Mouse (Mus musculus) myocyte (in vitro differentiated cells): Measurements from ENCODE around the gene Apom. TPM values are rescaled to one million over a fixed set of nuclear protein-coding genes. Genes with fewer than 3 reads are reported as not detected.

Experiments used
- H3K27me3 ChIP-seq: one replicate; pipeline ENCODE4 v1.6.1; 2011; ENCODE audit not compliant: control insufficient read depth, insufficient read depth, insufficient read length
- H3K36me3 ChIP-seq: one replicate; pipeline ENCODE4 v1.6.1; 2011; ENCODE audit not compliant: control insufficient read depth, insufficient read depth
- H3K4me2 ChIP-seq: one replicate; pipeline ENCODE4 v1.6.1; 2011; ENCODE audit warnings: low read depth, control low read depth
- H3K4me3 ChIP-seq: one replicate; pipeline ENCODE4 v1.5.1; 2011; ENCODE audit warnings: mild to moderate bottlenecking, control low read depth, moderate library complexity
- H3K79me2 ChIP-seq: one replicate; pipeline ENCODE4 v1.6.1; 2011; ENCODE audit not compliant: control insufficient read depth, insufficient read depth
- H3ac ChIP-seq: one replicate; pipeline ENCODE4 v1.6.1; 2011; ENCODE audit not compliant: control insufficient read depth, insufficient read length
- CEBPB ChIP-seq: IDR thresholded peaks from 2 replicates; pipeline ENCODE4 v1.6.1; 2011; ENCODE audit warnings: mild to moderate bottlenecking, moderate library complexity; ENCODE audit not compliant: poor library complexity, insufficient read depth, severe bottlenecking
- E2F4 ChIP-seq: IDR thresholded peaks from one replicate; pipeline ENCODE4 v1.6.1; 2011; ENCODE audit warnings: mild to moderate bottlenecking, control low read depth, moderate library complexity; ENCODE audit not compliant: insufficient read depth
- MAX ChIP-seq: IDR thresholded peaks from one replicate; pipeline ENCODE4 v1.6.1; 2011; ENCODE audit warnings: low read depth, mild to moderate bottlenecking, control low read depth
- MYOD1 ChIP-seq, 3 experiments: IDR thresholded peaks; one replicate each; pipeline ENCODE4 v1.6.1; 2011; ENCODE audit warnings: control low read depth in 2 of 3, low read depth in 2 of 3, mild to moderate bottlenecking in 2 of 3, moderate library complexity in 1 of 3; ENCODE audit not compliant: insufficient read length in 2 of 3, control insufficient read depth in 1 of 3
- MYOG ChIP-seq, 3 experiments: IDR thresholded peaks; one replicate each; pipeline ENCODE4 v1.6.1; 2011; ENCODE audit warnings: control low read depth in 2 of 3, low read depth in 2 of 3, mild to moderate bottlenecking in 2 of 3; ENCODE audit not compliant: insufficient read length in 2 of 3, control insufficient read depth in 1 of 3, insufficient read depth in 1 of 3
- POLR2A ChIP-seq: IDR thresholded peaks from one replicate; pipeline ENCODE4 v1.6.1; 2011; ENCODE audit warnings: low read depth, mild to moderate bottlenecking, control low read depth, moderate library complexity; ENCODE audit not compliant: insufficient read length
- POLR2AphosphoS2 ChIP-seq: IDR thresholded peaks from one replicate; pipeline ENCODE4 v1.6.1; 2011; ENCODE audit warnings: low read depth, control low read depth; ENCODE audit not compliant: insufficient read length
- REST ChIP-seq: IDR thresholded peaks from one replicate; pipeline ENCODE4 v1.6.1; 2011; ENCODE audit warnings: mild to moderate bottlenecking, control low read depth, moderate library complexity; ENCODE audit not compliant: insufficient read depth, insufficient read length
- SRF ChIP-seq: IDR thresholded peaks from one replicate; pipeline ENCODE4 v1.6.1; 2011; ENCODE audit warnings: low read depth; ENCODE audit not compliant: control insufficient read depth, insufficient read length
- TCF12 ChIP-seq: IDR thresholded peaks from one replicate; pipeline ENCODE4 v1.6.1; 2011; ENCODE audit warnings: mild to moderate bottlenecking, control low read depth; ENCODE audit not compliant: poor library complexity, insufficient read depth, severe bottlenecking
- TCF3 ChIP-seq: IDR thresholded peaks from one replicate; pipeline ENCODE4 v1.6.1; 2011; ENCODE audit warnings: low read depth, control low read depth; ENCODE audit not compliant: insufficient read length
- USF1 ChIP-seq: IDR thresholded peaks from one replicate; pipeline ENCODE4 v1.6.1; 2011; ENCODE audit warnings: low read depth, mild to moderate bottlenecking, control low read depth, moderate library complexity
- polyA plus RNA-seq: library from polyadenylated mRNA; unstranded; fragments of >200 nt; fragmentation: generic; extraction: Trizol; gene quantifications from one replicate; pipeline ENCODE4 v1.2.1, GENCODE M21; 2012; ENCODE audit warnings: missing spikeins

Gene Apom
- polyA plus RNA-seq, 1 experiment, result 0.18 TPM

GRCm38 (mm10) chr17:35168541-35169207, 36.8 kb upstream of the Apom start:
- no peaks in the 10 kb centered on the region for H3K36me3 ChIP-seq
- TF ChIP-seq MAX (no peak), REST (no peak), SRF (no peak), USF1 (no peak), TCF3 (no peak), MYOG (IDR thresholded peaks at IDR 0.05; ENCODE audit: control insufficient read depth in 1 of 3, insufficient read depth in 1 of 3, insufficient read length in 2 of 3, low read depth in 2 of 3) (no peak), E2F4 (no peak), POLR2AphosphoS2 (no peak)
- no peak overlapping the region for H3K4me2 ChIP-seq
- H3K27me3 ChIP-seq, result no peaks in the 10 kb centered on the region
- H3ac ChIP-seq, result no peak overlapping the region
- H3K79me2 ChIP-seq, result peaks cover 14% of the 10 kb centered on the region
- H3K4me3 ChIP-seq, result no peak overlapping the region

- Histone ChIP-seq H3ac (no peak overlapping the region), H3K4me3 (no peak overlapping the region), H3K79me2 (peaks cover 23% of the 10 kb centered on the region), H3K36me3 (no peaks in the 10 kb centered on the region), H3K4me2 (no peak overlapping the region), H3K27me3 (no peaks in the 10 kb centered on the region)
- TF ChIP-seq SRF (no peak), CEBPB (no peak), MYOG (IDR thresholded peaks at IDR 0.05; ENCODE audit: control insufficient read depth in 1 of 3, insufficient read depth in 1 of 3, insufficient read length in 2 of 3, low read depth in 2 of 3) (no peak), POLR2AphosphoS2 (no peak), E2F4 (no peak)
Observed at GRCm38 (mm10) chr17:35167794-35168193, 35.9 kb upstream of the Apom start.

GRCm38 (mm10) chr17:35166352-35167035, 34.6 kb upstream of the Apom start:
- Histone ChIP-seq H3K36me3 (peaks cover 6% of the 10 kb centered on the region), H3K27me3 (no peaks in the 10 kb centered on the region), H3K79me2 (peaks cover 36% of the 10 kb centered on the region), H3K4me3 (peak overlapping the region; percentile 83), H3K4me2 (peak overlapping the region; percentile 96), H3ac (no peak overlapping the region)
- TF ChIP-seq SRF (no peak), TCF3 (no peak), POLR2AphosphoS2 (no peak), E2F4 (no peak), MYOG (IDR thresholded peaks at IDR 0.05; ENCODE audit: control insufficient read depth in 1 of 3, insufficient read depth in 1 of 3, insufficient read length in 2 of 3, low read depth in 2 of 3) (no peak), REST (no peak), USF1 (no peak), TCF12 (no peak), POLR2A (no peak), MAX (no peak)

GRCm38 (mm10) chr17:35165451-35166155, 33.8 kb upstream of the Apom start:
- no peak overlapping the region for H3ac ChIP-seq
- no peak for TF ChIP-seq E2F4
- TF ChIP-seq MYOG (IDR thresholded peaks at IDR 0.05; ENCODE audit: control insufficient read depth in 1 of 3, insufficient read depth in 1 of 3, insufficient read length in 2 of 3, low read depth in 2 of 3), result no peak
- TF ChIP-seq TCF3, result no peak
- TF ChIP-seq SRF, result no peak
- no peak for TF ChIP-seq TCF12
- no peak for TF ChIP-seq USF1
- TF ChIP-seq REST, result no peak
- no peak for TF ChIP-seq MYOD1 (IDR thresholded peaks at IDR 0.05; ENCODE audit: control insufficient read depth in 1 of 3, insufficient read length in 2 of 3, low read depth in 2 of 3)
- TF ChIP-seq CEBPB, result no peak
- TF ChIP-seq POLR2A, result no peak
- no peaks in the 10 kb centered on the region for H3K27me3 ChIP-seq
- peaks cover 15% of the 10 kb centered on the region for H3K36me3 ChIP-seq
- H3K4me2 ChIP-seq, result peak overlapping the region; percentile 96
- peak overlapping the region; percentile 83 for H3K4me3 ChIP-seq
- H3K79me2 ChIP-seq, result peaks cover 45% of the 10 kb centered on the region
